Comparison of ENCODE assay signal across 10 mouse cellular contexts in the genomic region with DNA sequence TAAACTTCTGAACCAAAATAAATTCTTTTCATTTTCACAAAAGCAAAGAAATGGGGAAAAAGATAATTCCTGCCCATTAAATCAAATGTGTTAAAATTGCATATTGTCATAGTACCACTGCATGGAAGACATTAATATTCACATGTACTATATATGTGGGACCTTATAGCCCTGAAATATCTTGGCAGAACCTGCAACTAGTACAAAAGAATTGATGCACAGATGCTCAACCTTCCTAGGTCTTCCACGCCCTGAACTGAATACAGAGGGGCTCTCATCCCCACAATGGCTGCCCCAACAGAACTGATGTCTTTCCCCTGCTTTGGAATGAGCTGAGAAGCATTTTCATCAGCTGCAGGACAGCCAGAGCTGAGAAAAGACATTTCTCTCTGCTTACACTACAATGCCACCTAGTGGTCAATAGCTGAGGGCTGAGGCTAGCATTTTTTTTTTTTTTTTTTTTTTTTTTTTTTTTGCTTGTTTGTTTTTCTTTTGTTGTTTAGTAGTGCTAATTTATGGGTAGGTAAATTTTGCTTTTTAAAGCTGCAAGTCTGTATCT.
DNase-seq lines count a peak whose midpoint lies in the region; ATAC-seq and TF ChIP-seq lines count a peak whose summit lies in the region.
"Had no signal": no experiment of that assay in that cellular context is flagged by ENCODE, and none has a peak within 500 bp of the region (broad histone marks: within the 10 kb centered on the region; RNA-seq: fewer than 3 reads in every experiment).

No protein-coding gene starts in this region.

- H3K4me1 ChIP-seq in hindbrain, embryonic 10.5 days (replicated peaks) = no peaks in the 10 kb centered on the region
- no peaks in the 10 kb centered on the region for H3K4me1 ChIP-seq in hindbrain, embryonic 12.5 days
- H3K4me1 ChIP-seq in MEL (ENCODE audit: control insufficient read depth in 1 of 2, insufficient read depth in 2 of 2, low read length in 2 of 2) = no peaks in the 10 kb centered on the region
- H3K4me1 ChIP-seq: embryonic facial prominence, embryonic 15.5 days; liver, embryonic 13.5 days had no signal

- no peaks in the 10 kb centered on the region for H3K36me3 ChIP-seq in hindbrain, embryonic 10.5 days
- no peaks in the 10 kb centered on the region for H3K36me3 ChIP-seq in hindbrain, embryonic 12.5 days
- H3K36me3 ChIP-seq in MEL (ENCODE audit: control insufficient read depth in 1 of 2, insufficient read depth in 2 of 2, low read length in 2 of 2) = no peaks in the 10 kb centered on the region; a peak in 1 of 4 replicates
- H3K36me3 ChIP-seq in splenic B cell, adult 2 months (ENCODE audit: control insufficient read depth, insufficient read depth, low read length, poor library complexity, severe bottlenecking) = no peaks in the 10 kb centered on the region
- H3K36me3 ChIP-seq: embryonic facial prominence, embryonic 15.5 days; liver, embryonic 13.5 days had no signal

- TF ChIP-seq POLR2A in MEL (IDR thresholded peaks at IDR 0.05; ENCODE audit: control insufficient read depth in 1 of 2, insufficient read depth in 1 of 2, low read depth in 1 of 2, low read length in 2 of 2, poor library complexity in 1 of 2) = no peak

- H3K79me2 ChIP-seq in MEL (ENCODE audit: control insufficient read depth, insufficient read depth, low read length, poor library complexity) = no peaks in the 10 kb centered on the region

- H3K9ac ChIP-seq in hindbrain, embryonic 12.5 days = no peak overlapping the region
- no peak overlapping the region for H3K9ac ChIP-seq in MEL (ENCODE audit: control insufficient read depth, low read depth, low read length, poor library complexity, severe bottlenecking)
- H3K9ac ChIP-seq: embryonic facial prominence, embryonic 15.5 days; liver, embryonic 13.5 days had no signal

- TF ChIP-seq RAD21 in MEL (IDR thresholded peaks at IDR 0.05; ENCODE audit: low read depth, low read length) = peak; percentile 98

- H3K9me3 ChIP-seq in hindbrain, embryonic 10.5 days = no peaks in the 10 kb centered on the region
- H3K9me3 ChIP-seq in hindbrain, embryonic 12.5 days (replicated peaks) = no peaks in the 10 kb centered on the region
- no peaks in the 10 kb centered on the region for H3K9me3 ChIP-seq in MEL (replicated peaks; ENCODE audit: insufficient read depth, low read length)
- H3K9me3 ChIP-seq: embryonic facial prominence, embryonic 15.5 days; liver, embryonic 13.5 days had no signal

- no peak overlapping the region for H3K4me3 ChIP-seq in hindbrain, embryonic 10.5 days
- no peak overlapping the region for H3K4me3 ChIP-seq in hindbrain, embryonic 12.5 days
- H3K4me3 ChIP-seq in MEL (ENCODE audit: control insufficient read depth in 1 of 2, insufficient read depth in 1 of 2, low read depth in 2 of 2, low read length in 2 of 2) = no peak overlapping the region
- H3K4me3 ChIP-seq: embryonic facial prominence, embryonic 15.5 days; liver, embryonic 13.5 days had no signal

- TF ChIP-seq CTCF in MEL (IDR thresholded peaks at IDR 0.05 in 2 of 3, conservative IDR thresholded peaks at IDR 0.05 in 1 of 3; ENCODE audit: control insufficient read depth in 1 of 3, insufficient read depth in 1 of 3, low read depth in 2 of 3, low read length in 3 of 3, poor library complexity in 1 of 3, severe bottlenecking in 1 of 3) = peak; percentile 55 to 87 (median 72)

- peak; percentile 24 for DNase-seq in hindbrain, embryonic 10.5 days (ENCODE audit: low spot score)
- peak; percentile 69 for DNase-seq in MEL (ENCODE audit: low read depth, low spot score)
- DNase-seq in induced T-regulatory cell, adult 2 months (ENCODE audit: low read depth) = peak; percentile 50
- peak; percentile 11 for DNase-seq in lung, postnatal 25 days (ENCODE audit: low spot score)
- DNase-seq in splenic B cell, adult 2 months (ENCODE audit: low read depth, low spot score) = peak; percentile 54
- no peak for DNase-seq in ovary, adult 18-20 months (ENCODE audit: low spot score)
- DNase-seq: liver, embryonic 13.5 days had no signal

- no peak for ATAC-seq in hindbrain, embryonic 12.5 days (ENCODE audit: low FRiP score)
- ATAC-seq in common myeloid progenitor, adult 5-6 weeks (replicated peaks; ENCODE audit: low read depth, poor library complexity, severe bottlenecking) = peak; percentile 82

- 20% methylated on average over 1 of the region's 1 CpGs for WGBS in hindbrain, embryonic 10.5 days
- WGBS in hindbrain, embryonic 12.5 days = 21% methylated on average over 1 of the region's 1 CpGs

- no peak overlapping the region for H3K4me2 ChIP-seq in hindbrain, embryonic 12.5 days (replicated peaks)
- H3K4me2 ChIP-seq: embryonic facial prominence, embryonic 15.5 days; liver, embryonic 13.5 days had no signal

- H3K27me3 ChIP-seq in hindbrain, embryonic 10.5 days (ENCODE audit: insufficient read depth, poor library complexity, severe bottlenecking) = no peaks in the 10 kb centered on the region
- H3K27me3 ChIP-seq in hindbrain, embryonic 12.5 days = no peaks in the 10 kb centered on the region
- no peaks in the 10 kb centered on the region for H3K27me3 ChIP-seq in MEL (ENCODE audit: control insufficient read depth in 1 of 2, insufficient read depth in 2 of 2, low read length in 2 of 2)
- H3K27me3 ChIP-seq in splenic B cell, adult 2 months (ENCODE audit: control insufficient read depth, insufficient read depth, low read length, poor library complexity, severe bottlenecking) = no peaks in the 10 kb centered on the region
- H3K27me3 ChIP-seq: embryonic facial prominence, embryonic 15.5 days; liver, embryonic 13.5 days had no signal

- H3K27ac ChIP-seq in hindbrain, embryonic 10.5 days = no peak overlapping the region
- H3K27ac ChIP-seq in hindbrain, embryonic 12.5 days = no peak overlapping the region
- no peak overlapping the region for H3K27ac ChIP-seq in MEL (ENCODE audit: control insufficient read depth, low read depth, low read length)
- H3K27ac ChIP-seq: embryonic facial prominence, embryonic 15.5 days; liver, embryonic 13.5 days had no signal

- TF ChIP-seq EP300 in MEL (IDR thresholded peaks at IDR 0.05; ENCODE audit: low read depth in 1 of 2, low read length in 2 of 2) = no peak

TF ChIP-seq in MEL, 35 proteins besides CTCF, POLR2A, EP300 and RAD21:
- TF ChIP-seq KAT2A (conservative IDR thresholded peaks at IDR 0.05; ENCODE audit: low read depth, low read length) = no peak
- no peak for TF ChIP-seq TAL1 (IDR thresholded peaks at IDR 0.05; ENCODE audit: low read length)
- no peak for TF ChIP-seq CHD1 (IDR thresholded peaks at IDR 0.05; ENCODE audit: low read depth, low read length)
- TF ChIP-seq ZC3H11A (IDR thresholded peaks at IDR 0.05; ENCODE audit: low read depth, low read length) = peak; percentile 98
- TF ChIP-seq MXI1 (IDR thresholded peaks at IDR 0.05; ENCODE audit: low read depth, low read length) = no peak
- no peak for TF ChIP-seq RCOR1 (IDR thresholded peaks at IDR 0.05; ENCODE audit: low read depth, low read length)
- TF ChIP-seq POLR2AphosphoS2 (IDR thresholded peaks at IDR 0.05; ENCODE audit: low read length) = no peak
- no peak for TF ChIP-seq MYB (IDR thresholded peaks at IDR 0.05; ENCODE audit: low read depth, low read length)
- TF ChIP-seq ETS1 (IDR thresholded peaks at IDR 0.05; ENCODE audit: low read depth, low read length) = no peak
- peak; percentile 100 for TF ChIP-seq ZNF384 (IDR thresholded peaks at IDR 0.05; ENCODE audit: low read depth, low read length)
- peak; percentile 41; the same call in 1 of the 2 replicates for TF ChIP-seq SIN3A (IDR thresholded peaks at IDR 0.05; ENCODE audit: low read length)
- TF ChIP-seq NELFE (IDR thresholded peaks at IDR 0.05; ENCODE audit: low read depth, low read length) = no peak
- 0 out of 2 replicates have a peak, but pooled peaks have one; percentile 36 for TF ChIP-seq TBP (IDR thresholded peaks at IDR 0.05; ENCODE audit: low read depth, low read length)
- TF ChIP-seq E2F4 (IDR thresholded peaks at IDR 0.05; ENCODE audit: borderline replicate concordance, low read depth, low read length) = no peak
- TF ChIP-seq SMC3 (IDR thresholded peaks at IDR 0.05; ENCODE audit: low read depth, low read length) = peak; percentile 95
- peak; percentile 84; the same call in 1 of the 2 replicates for TF ChIP-seq ZKSCAN1 (IDR thresholded peaks at IDR 0.05; ENCODE audit: low read depth, low read length)
- no peak for TF ChIP-seq POLR2AphosphoS5 (IDR thresholded peaks at IDR 0.05; ENCODE audit: borderline replicate concordance, low read depth, low read length)
- TF ChIP-seq HCFC1 (IDR thresholded peaks at IDR 0.05; ENCODE audit: low read depth, low read length) = peak; percentile 42; the same call in 1 of the 2 replicates
- no peak for TF ChIP-seq MAX (IDR thresholded peaks at IDR 0.05; ENCODE audit: low read length)
- TF ChIP-seq TCF12 (IDR thresholded peaks at IDR 0.05; ENCODE audit: low read depth, low read length) = no peak
